Mouse (Mus musculus) kidney, adult 2 months (tissue): ENCODE measurements at regions not wholly inside any gene's neighbourhood (a gene's known extent, or its start where the extent isn't known, plus 50 kb on each side); places are given as distances from the start of the nearest gene placed in this dataset.

Experiments used
- CTCF ChIP-seq: fragments of 200-500 bp; conservative IDR thresholded peaks from 2 replicates; pipeline ENCODE4 v1.5.1; 2011; ENCODE audit warnings: low read depth, mild to moderate bottlenecking, control low read depth, low read length, moderate library complexity, mixed read lengths; ENCODE audit not compliant: insufficient read depth, insufficient read length
- POLR2A ChIP-seq: fragments of 200-500 bp; IDR thresholded peaks from one replicate; pipeline ENCODE4 v1.6.1; 2011; ENCODE audit warnings: low read depth, low read length, control low read depth

GRCm38 (mm10) chr3:9148605-9149004 is 461.3 kb downstream of the Zfp704 start:
- TF ChIP-seq CTCF (no peak), POLR2A (no peak)
